Mouse (Mus musculus): ENCODE data around the gene Ldb1. TPM values are rescaled to one million over a fixed set of nuclear protein-coding genes. Genes with fewer than 3 reads are reported as not detected.

Ldb1 gene
- polyA plus RNA-seq, 1 experiment from 2014 or later: 107 TPM

GRCm38 (mm10) chr19:46049129-46049528 lies 4.1 kb upstream of the Ldb1 start:
- Histone ChIP-seq H3K4me1 (ENCODE audit: control insufficient read depth, insufficient read depth, low read length) (peaks cover 11% of the 10 kb centered on the region; the same call in 1 of the 2 replicates), H3K9me3 (replicated peaks; ENCODE audit: control insufficient read depth, low read length) (no peaks in the 10 kb centered on the region), H3K4me3 (ENCODE audit: low read depth, low read length) (no peak overlapping the region), H3K9ac (ENCODE audit: low read length) (no peak overlapping the region), H3K4me2 (ENCODE audit: low read length) (no peak overlapping the region), H3K27ac (ENCODE audit: low read depth, low read length) (no peak overlapping the region), H3K36me3 (ENCODE audit: control insufficient read depth, insufficient read depth, low read length) (no peaks in the 10 kb centered on the region), H3K27me3 (replicated peaks; ENCODE audit: control insufficient read depth, insufficient read depth, low read length) (no peaks in the 10 kb centered on the region)
- ATAC-seq: no peak
- WGBS: 67% methylated on average over 4 of the region's 4 CpGs
- no peak for DNase-seq (ENCODE audit: low spot score)

- H3K36me3 ChIP-seq (ENCODE audit: control insufficient read depth, insufficient read depth, low read length): no peaks in the 10 kb centered on the region
- H3K4me1 ChIP-seq (ENCODE audit: control insufficient read depth, insufficient read depth, low read length): peaks cover 27% of the 10 kb centered on the region
- ATAC-seq (no peak), DNase-seq (ENCODE audit: low spot score) (no peak)
- H3K27ac ChIP-seq (ENCODE audit: low read depth, low read length): no peak overlapping the region
- no peaks in the 10 kb centered on the region for H3K27me3 ChIP-seq (replicated peaks; ENCODE audit: control insufficient read depth, insufficient read depth, low read length)
- H3K4me2 ChIP-seq (ENCODE audit: low read length): no peak overlapping the region
- H3K4me3 ChIP-seq (ENCODE audit: low read depth, low read length): no peak overlapping the region
- no peaks in the 10 kb centered on the region for H3K9me3 ChIP-seq (replicated peaks; ENCODE audit: control insufficient read depth, low read length)
- 70% methylated on average over 2 of the region's 2 CpGs for WGBS
- no peak overlapping the region for H3K9ac ChIP-seq (ENCODE audit: low read length)
Observed at GRCm38 (mm10) chr19:46047426-46047825, 2.4 kb upstream of the Ldb1 start.

DNA sequence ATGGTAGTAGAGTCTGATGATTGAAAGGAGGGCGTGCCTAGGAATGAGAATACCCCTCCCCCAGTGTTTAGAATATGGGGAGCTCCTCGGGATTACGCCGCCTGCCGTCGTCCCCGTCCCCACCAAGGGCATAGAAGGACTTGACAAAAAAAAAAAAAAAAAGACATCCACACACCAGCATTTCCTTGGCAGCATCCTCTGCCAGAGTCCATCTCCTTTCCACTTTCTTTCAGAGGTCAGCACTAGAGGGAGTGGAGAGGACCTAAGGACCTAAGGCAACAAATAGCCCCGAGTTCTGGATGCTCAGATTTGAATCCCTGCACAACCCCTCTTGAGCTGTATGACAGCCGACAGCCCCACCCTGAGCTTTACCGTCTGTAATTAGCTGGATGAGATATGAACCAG lies 1.6 kb upstream of the Ldb1 start:
- 6% methylated on average over 10 of the region's 10 CpGs for WGBS
- peak; percentile 47 for DNase-seq (ENCODE audit: low spot score)

DNA sequence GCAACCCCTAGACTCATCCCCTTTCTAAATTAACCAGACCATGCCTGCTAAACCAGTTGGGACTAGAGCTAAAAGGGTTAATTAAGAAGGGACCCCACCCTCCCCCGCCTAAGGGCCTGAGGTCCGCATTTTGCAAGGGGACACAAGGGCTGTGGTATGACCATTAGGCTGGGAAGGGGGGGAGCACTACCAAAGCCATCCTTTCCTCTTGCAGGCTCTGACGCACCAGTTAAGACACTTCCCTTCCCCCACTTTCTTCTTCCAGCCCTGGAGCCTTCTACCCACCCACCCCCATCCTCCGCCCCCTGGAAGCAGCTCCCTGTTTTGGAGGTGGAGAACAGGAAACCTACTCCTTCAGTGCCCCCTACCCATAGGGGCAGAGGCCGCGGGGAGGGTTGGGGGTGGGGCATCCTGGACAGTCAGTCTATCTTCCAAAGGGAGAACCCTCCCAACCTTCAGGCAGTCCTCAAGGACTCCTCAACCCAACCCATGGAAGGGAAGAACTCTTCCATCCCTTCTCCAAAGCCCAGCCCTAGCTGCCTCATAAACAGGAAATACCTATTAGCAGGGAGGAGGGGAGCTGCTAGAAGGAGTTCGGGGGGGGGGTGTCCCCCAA lies 790 bp upstream of the Ldb1 start:
- 3% methylated on average over 7 of the region's 7 CpGs for WGBS
- ATAC-seq (peak; percentile 14; the same call in 1 of the 2 replicates), DNase-seq (ENCODE audit: low spot score) (peak; percentile 84)
- peaks cover 39% of the 10 kb centered on the region for H3K4me1 ChIP-seq (ENCODE audit: control insufficient read depth, insufficient read depth, low read length)
- H3K9me3 ChIP-seq (replicated peaks; ENCODE audit: control insufficient read depth, low read length): no peaks in the 10 kb centered on the region
- H3K4me2 ChIP-seq (ENCODE audit: low read length): peak overlapping the region; percentile 100
- H3K27me3 ChIP-seq (replicated peaks; ENCODE audit: control insufficient read depth, insufficient read depth, low read length): no peaks in the 10 kb centered on the region
- peak overlapping the region; percentile 100 for H3K27ac ChIP-seq (ENCODE audit: low read depth, low read length)
- peak overlapping the region; percentile 94 for H3K4me3 ChIP-seq (ENCODE audit: low read depth, low read length)
- H3K9ac ChIP-seq (ENCODE audit: low read length): peak overlapping the region; percentile 99
- H3K36me3 ChIP-seq (ENCODE audit: control insufficient read depth, insufficient read depth, low read length): no peaks in the 10 kb centered on the region

More for the DNA sequence above, 1.6 kb upstream of the Ldb1 start:
- H3K4me3 ChIP-seq (ENCODE audit: low read depth, low read length): no peak overlapping the region
- no peaks in the 10 kb centered on the region for H3K36me3 ChIP-seq (ENCODE audit: control insufficient read depth, insufficient read depth, low read length)
- peaks cover 30% of the 10 kb centered on the region for H3K4me1 ChIP-seq (ENCODE audit: control insufficient read depth, insufficient read depth, low read length)
- H3K27ac ChIP-seq (ENCODE audit: low read depth, low read length): no peak overlapping the region; the same call in 1 of the 2 replicates
- ATAC-seq: no peak
- H3K9me3 ChIP-seq (replicated peaks; ENCODE audit: control insufficient read depth, low read length): no peaks in the 10 kb centered on the region
- no peaks in the 10 kb centered on the region for H3K27me3 ChIP-seq (replicated peaks; ENCODE audit: control insufficient read depth, insufficient read depth, low read length)
- no peak overlapping the region for H3K9ac ChIP-seq (ENCODE audit: low read length)
- H3K4me2 ChIP-seq (ENCODE audit: low read length): peak overlapping the region; percentile 100; the same call in 1 of the 2 replicates

DNA sequence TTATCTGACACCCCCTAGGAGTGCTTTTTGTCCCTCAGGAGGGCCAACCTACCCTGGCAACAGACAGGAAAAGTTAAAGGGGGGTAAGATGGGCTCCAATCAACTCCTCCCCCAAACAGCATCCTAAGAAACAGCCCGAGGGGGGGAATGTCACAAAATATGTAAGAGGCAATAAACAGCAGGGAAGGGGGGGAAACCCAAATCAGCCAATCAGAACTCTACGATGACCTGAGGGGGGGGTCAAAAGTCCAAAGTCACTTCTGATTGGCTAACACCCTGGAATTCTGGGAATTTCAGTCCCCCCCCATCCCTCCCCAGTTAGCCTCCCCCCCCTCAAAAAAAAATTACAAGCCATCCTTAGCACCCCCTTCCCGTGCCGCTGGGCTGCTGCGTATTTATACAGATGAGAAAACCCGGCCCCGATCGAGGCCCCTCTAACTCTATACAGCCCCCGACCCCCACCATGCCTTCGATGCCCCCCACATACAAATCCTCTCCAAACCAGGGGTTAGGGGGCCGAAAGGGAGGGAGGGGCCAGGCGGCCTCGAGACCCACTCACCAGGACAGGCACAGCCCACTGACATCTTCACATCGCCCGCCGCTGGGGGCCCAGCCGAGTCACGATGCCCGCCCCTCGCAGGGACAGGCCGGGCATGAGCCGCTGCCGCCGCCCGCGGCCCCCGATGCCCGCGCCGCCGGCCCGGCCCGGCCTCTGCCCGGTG lies 582 bp downstream of the Ldb1 start, which contains the start of gene Pprc1:
Gene Pprc1 (plus strand): TSS at position 616 of the 722 bp plus-strand sequence.
- Histone ChIP-seq H3K9me3 (replicated peaks; ENCODE audit: control insufficient read depth, low read length) (no peaks in the 10 kb centered on the region), H3K36me3 (ENCODE audit: control insufficient read depth, insufficient read depth, low read length) (no peaks in the 10 kb centered on the region), H3K27ac (ENCODE audit: low read depth, low read length) (peak within 1 kb of the TSS; percentile 100), H3K9ac (ENCODE audit: low read length) (peak within 1 kb of the TSS; percentile 99), H3K4me2 (ENCODE audit: low read length) (peak within 1 kb of the TSS; percentile 100), H3K27me3 (replicated peaks; ENCODE audit: control insufficient read depth, insufficient read depth, low read length) (no peaks in the 10 kb centered on the region), H3K4me3 (ENCODE audit: low read depth, low read length) (peak within 1 kb of the TSS; percentile 94), H3K4me1 (ENCODE audit: control insufficient read depth, insufficient read depth, low read length) (peaks cover 49% of the 10 kb centered on the region)
- no peak for ATAC-seq
- WGBS: under 1% methylated on average over 34 of the region's 34 CpGs
- peak; percentile 63 for DNase-seq (ENCODE audit: low spot score)

DNA sequence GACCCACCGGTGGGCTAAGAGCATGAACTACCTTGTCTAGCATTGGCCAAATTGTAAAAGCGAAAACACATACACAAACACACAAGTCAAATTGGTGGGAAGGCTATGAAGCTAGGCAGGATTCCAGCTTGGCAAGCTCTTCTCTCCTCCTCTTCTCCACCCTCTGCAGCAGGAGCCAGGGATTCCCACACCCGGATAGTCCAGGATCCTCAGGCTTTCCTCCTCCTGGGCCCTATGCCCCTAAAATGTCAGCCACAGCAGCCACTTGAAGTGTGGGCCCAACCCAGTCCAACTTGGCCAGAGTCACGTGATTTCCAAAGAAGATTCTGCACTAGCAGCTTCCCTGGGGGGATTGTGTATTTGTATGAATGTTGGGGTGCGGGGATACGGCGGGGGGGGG lies 1.6 kb downstream of the Ldb1 start:
- DNase-seq (ENCODE audit: low spot score) (peak; percentile 53), ATAC-seq (no peak)
- peak overlapping the region; percentile 94 for H3K4me3 ChIP-seq (ENCODE audit: low read depth, low read length)
- peak overlapping the region; percentile 100 for H3K4me2 ChIP-seq (ENCODE audit: low read length)
- no peaks in the 10 kb centered on the region for H3K9me3 ChIP-seq (replicated peaks; ENCODE audit: control insufficient read depth, low read length)
- no peaks in the 10 kb centered on the region for H3K36me3 ChIP-seq (ENCODE audit: control insufficient read depth, insufficient read depth, low read length)
- 38% methylated on average over 7 of the region's 7 CpGs for whole genome bisulfite sequencing
- H3K27me3 ChIP-seq (replicated peaks; ENCODE audit: control insufficient read depth, insufficient read depth, low read length): no peaks in the 10 kb centered on the region
- H3K4me1 ChIP-seq (ENCODE audit: control insufficient read depth, insufficient read depth, low read length): peaks cover 49% of the 10 kb centered on the region
- H3K27ac ChIP-seq (ENCODE audit: low read depth, low read length): peak overlapping the region; percentile 100
- H3K9ac ChIP-seq (ENCODE audit: low read length): peak overlapping the region; percentile 99

GRCm38 (mm10) chr19:46042476-46043011 lies 2.5 kb downstream of the Ldb1 start:
- Histone ChIP-seq H3K4me1 (ENCODE audit: control insufficient read depth, insufficient read depth, low read length) (peaks cover 49% of the 10 kb centered on the region), H3K9me3 (replicated peaks; ENCODE audit: control insufficient read depth, low read length) (no peaks in the 10 kb centered on the region)

GRCm38 (mm10) chr19:46041933-46042475 lies 3.0 kb downstream of the Ldb1 start:
- peak overlapping the region; percentile 68 for H3K9ac ChIP-seq (ENCODE audit: low read length)
- ATAC-seq (peak; percentile 40), DNase-seq (ENCODE audit: low spot score) (peak; percentile 93)
- no peaks in the 10 kb centered on the region for H3K27me3 ChIP-seq (replicated peaks; ENCODE audit: control insufficient read depth, insufficient read depth, low read length)
- peak overlapping the region; percentile 100 for H3K27ac ChIP-seq (ENCODE audit: low read depth, low read length)
- H3K4me1 ChIP-seq (ENCODE audit: control insufficient read depth, insufficient read depth, low read length): peaks cover 51% of the 10 kb centered on the region
- H3K9me3 ChIP-seq (replicated peaks; ENCODE audit: control insufficient read depth, low read length): no peaks in the 10 kb centered on the region
- H3K4me2 ChIP-seq (ENCODE audit: low read length): peak overlapping the region; percentile 100
- no peaks in the 10 kb centered on the region; the same call in 1 of the 2 replicates for H3K36me3 ChIP-seq (ENCODE audit: control insufficient read depth, insufficient read depth, low read length)
- peak overlapping the region; percentile 94 for H3K4me3 ChIP-seq (ENCODE audit: low read depth, low read length)
- WGBS: 0% methylated on average over 13 of the region's 14 CpGs

More at GRCm38 (mm10) chr19:46042476-46043011, 2.5 kb downstream of the Ldb1 start:
- H3K9ac ChIP-seq (ENCODE audit: low read length): peak overlapping the region; percentile 68
- H3K4me2 ChIP-seq (ENCODE audit: low read length): peak overlapping the region; percentile 100
- peak overlapping the region; percentile 100 for H3K27ac ChIP-seq (ENCODE audit: low read depth, low read length)
- WGBS: 5% methylated on average over 6 of the region's 6 CpGs
- H3K27me3 ChIP-seq (replicated peaks; ENCODE audit: control insufficient read depth, insufficient read depth, low read length): no peaks in the 10 kb centered on the region
- no peaks in the 10 kb centered on the region for H3K36me3 ChIP-seq (ENCODE audit: control insufficient read depth, insufficient read depth, low read length)
- peak; percentile 58 for ATAC-seq
- peak; percentile 84 for DNase-seq (ENCODE audit: low spot score)
- H3K4me3 ChIP-seq (ENCODE audit: low read depth, low read length): peak overlapping the region; percentile 94

Data from forebrain, embryonic 14.5 days (tissue).